Mouse (Mus musculus): ENCODE results near the gene Tbc1d8. TPM values are rescaled to one million over a fixed set of nuclear protein-coding genes. Genes with fewer than 3 reads are reported as not detected.

The Tbc1d8 gene
- polyA plus RNA-seq, 1 experiment = 5.8 TPM

GRCm38 (mm10) chr1:39410085-39410821 is 68.3 kb downstream of the Tbc1d8 start:
- Histone ChIP-seq H3ac (ENCODE audit: control insufficient read depth, insufficient read length) (no peak overlapping the region), H3K4me3 (no peak overlapping the region), H3K4me2 (ENCODE audit: low read depth) (no peak overlapping the region), H3K79me2 (ENCODE audit: control insufficient read depth, insufficient read depth) (no peaks in the 10 kb centered on the region), H3K27me3 (ENCODE audit: control insufficient read depth, insufficient read depth, insufficient read length) (peaks cover 8% of the 10 kb centered on the region), H3K36me3 (ENCODE audit: control insufficient read depth, insufficient read depth) (no peaks in the 10 kb centered on the region)
- TF ChIP-seq E2F4 (IDR thresholded peaks at IDR 0.05; ENCODE audit: insufficient read depth) (no peak), POLR2AphosphoS2 (IDR thresholded peaks at IDR 0.05; ENCODE audit: insufficient read length, low read depth) (no peak), POLR2A (IDR thresholded peaks at IDR 0.05; ENCODE audit: insufficient read length, low read depth) (no peak), REST (IDR thresholded peaks at IDR 0.05; ENCODE audit: insufficient read depth, insufficient read length) (no peak), TCF12 (IDR thresholded peaks at IDR 0.05; ENCODE audit: insufficient read depth, poor library complexity, severe bottlenecking) (no peak), MYOD1 (IDR thresholded peaks at IDR 0.05; ENCODE audit: control insufficient read depth in 1 of 3, insufficient read length in 2 of 3, low read depth in 2 of 3) (no peak)

- Histone ChIP-seq H3K4me2 (ENCODE audit: low read depth) (no peak overlapping the region), H3K4me3 (no peak overlapping the region), H3ac (ENCODE audit: control insufficient read depth, insufficient read length) (no peak overlapping the region), H3K36me3 (ENCODE audit: control insufficient read depth, insufficient read depth) (no peaks in the 10 kb centered on the region), H3K79me2 (ENCODE audit: control insufficient read depth, insufficient read depth) (no peaks in the 10 kb centered on the region), H3K27me3 (ENCODE audit: control insufficient read depth, insufficient read depth, insufficient read length) (peaks cover 13% of the 10 kb centered on the region)
- TF ChIP-seq POLR2AphosphoS2 (IDR thresholded peaks at IDR 0.05; ENCODE audit: insufficient read length, low read depth) = no peak
- no peak for TF ChIP-seq REST (IDR thresholded peaks at IDR 0.05; ENCODE audit: insufficient read depth, insufficient read length)
- TF ChIP-seq USF1 (IDR thresholded peaks at IDR 0.05; ENCODE audit: low read depth) = no peak
- TF ChIP-seq SRF (IDR thresholded peaks at IDR 0.05; ENCODE audit: control insufficient read depth, insufficient read length, low read depth) = no peak
- TF ChIP-seq MYOD1 (IDR thresholded peaks at IDR 0.05; ENCODE audit: control insufficient read depth in 1 of 3, insufficient read length in 2 of 3, low read depth in 2 of 3) = no peak
Observed at GRCm38 (mm10) chr1:39408668-39409067, 69.9 kb downstream of the Tbc1d8 start.

GRCm38 (mm10) chr1:39408123-39408522 is 70.4 kb downstream of the Tbc1d8 start:
- no peak for TF ChIP-seq SRF (IDR thresholded peaks at IDR 0.05; ENCODE audit: control insufficient read depth, insufficient read length, low read depth)
- no peak for TF ChIP-seq POLR2A (IDR thresholded peaks at IDR 0.05; ENCODE audit: insufficient read length, low read depth)
- no peak for TF ChIP-seq MYOD1 (IDR thresholded peaks at IDR 0.05; ENCODE audit: control insufficient read depth in 1 of 3, insufficient read length in 2 of 3, low read depth in 2 of 3)
- TF ChIP-seq CEBPB (IDR thresholded peaks at IDR 0.05; ENCODE audit: insufficient read depth, poor library complexity, severe bottlenecking) = no peak
- no peak for TF ChIP-seq TCF12 (IDR thresholded peaks at IDR 0.05; ENCODE audit: insufficient read depth, poor library complexity, severe bottlenecking)
- TF ChIP-seq USF1 (IDR thresholded peaks at IDR 0.05; ENCODE audit: low read depth) = no peak
- no peak for TF ChIP-seq TCF3 (IDR thresholded peaks at IDR 0.05; ENCODE audit: insufficient read length, low read depth)
- TF ChIP-seq MAX (IDR thresholded peaks at IDR 0.05; ENCODE audit: low read depth) = no peak
- H3ac ChIP-seq (ENCODE audit: control insufficient read depth, insufficient read length) = no peak overlapping the region

GRCm38 (mm10) chr1:39407108-39407507 is 71.4 kb downstream of the Tbc1d8 start:
- Histone ChIP-seq H3K4me2 (ENCODE audit: low read depth) (no peak overlapping the region), H3ac (ENCODE audit: control insufficient read depth, insufficient read length) (no peak overlapping the region), H3K79me2 (ENCODE audit: control insufficient read depth, insufficient read depth) (no peaks in the 10 kb centered on the region), H3K4me3 (no peak overlapping the region), H3K27me3 (ENCODE audit: control insufficient read depth, insufficient read depth, insufficient read length) (peaks cover 20% of the 10 kb centered on the region), H3K36me3 (ENCODE audit: control insufficient read depth, insufficient read depth) (no peaks in the 10 kb centered on the region)
- TF ChIP-seq REST (IDR thresholded peaks at IDR 0.05; ENCODE audit: insufficient read depth, insufficient read length) (no peak), TCF12 (IDR thresholded peaks at IDR 0.05; ENCODE audit: insufficient read depth, poor library complexity, severe bottlenecking) (no peak), CEBPB (IDR thresholded peaks at IDR 0.05; ENCODE audit: insufficient read depth, poor library complexity, severe bottlenecking) (no peak), SRF (IDR thresholded peaks at IDR 0.05; ENCODE audit: control insufficient read depth, insufficient read length, low read depth) (no peak), MYOG (IDR thresholded peaks at IDR 0.05; ENCODE audit: control insufficient read depth in 1 of 3, insufficient read depth in 1 of 3, insufficient read length in 2 of 3, low read depth in 2 of 3) (no peak), E2F4 (IDR thresholded peaks at IDR 0.05; ENCODE audit: insufficient read depth) (no peak), USF1 (IDR thresholded peaks at IDR 0.05; ENCODE audit: low read depth) (no peak), POLR2AphosphoS2 (IDR thresholded peaks at IDR 0.05; ENCODE audit: insufficient read length, low read depth) (no peak), MYOD1 (IDR thresholded peaks at IDR 0.05; ENCODE audit: control insufficient read depth in 1 of 3, insufficient read length in 2 of 3, low read depth in 2 of 3) (no peak), POLR2A (IDR thresholded peaks at IDR 0.05; ENCODE audit: insufficient read length, low read depth) (no peak), TCF3 (IDR thresholded peaks at IDR 0.05; ENCODE audit: insufficient read length, low read depth) (no peak), MAX (IDR thresholded peaks at IDR 0.05; ENCODE audit: low read depth) (no peak)

More at GRCm38 (mm10) chr1:39408123-39408522, 70.4 kb downstream of the Tbc1d8 start:
- no peaks in the 10 kb centered on the region for H3K79me2 ChIP-seq (ENCODE audit: control insufficient read depth, insufficient read depth)
- H3K27me3 ChIP-seq (ENCODE audit: control insufficient read depth, insufficient read depth, insufficient read length) = peaks cover 13% of the 10 kb centered on the region
- no peaks in the 10 kb centered on the region for H3K36me3 ChIP-seq (ENCODE audit: control insufficient read depth, insufficient read depth)
- no peak overlapping the region for H3K4me3 ChIP-seq
- H3K4me2 ChIP-seq (ENCODE audit: low read depth) = no peak overlapping the region

- no peaks in the 10 kb centered on the region for H3K79me2 ChIP-seq (ENCODE audit: control insufficient read depth, insufficient read depth)
- no peak overlapping the region for H3ac ChIP-seq (ENCODE audit: control insufficient read depth, insufficient read length)
- no peak for TF ChIP-seq TCF12 (IDR thresholded peaks at IDR 0.05; ENCODE audit: insufficient read depth, poor library complexity, severe bottlenecking)
- no peak for TF ChIP-seq USF1 (IDR thresholded peaks at IDR 0.05; ENCODE audit: low read depth)
- TF ChIP-seq MYOG (IDR thresholded peaks at IDR 0.05; ENCODE audit: control insufficient read depth in 1 of 3, insufficient read depth in 1 of 3, insufficient read length in 2 of 3, low read depth in 2 of 3) = no peak
- no peak for TF ChIP-seq SRF (IDR thresholded peaks at IDR 0.05; ENCODE audit: control insufficient read depth, insufficient read length, low read depth)
- TF ChIP-seq TCF3 (IDR thresholded peaks at IDR 0.05; ENCODE audit: insufficient read length, low read depth) = no peak
- no peak for TF ChIP-seq POLR2AphosphoS2 (IDR thresholded peaks at IDR 0.05; ENCODE audit: insufficient read length, low read depth)
- no peak for TF ChIP-seq E2F4 (IDR thresholded peaks at IDR 0.05; ENCODE audit: insufficient read depth)
- no peak for TF ChIP-seq CEBPB (IDR thresholded peaks at IDR 0.05; ENCODE audit: insufficient read depth, poor library complexity, severe bottlenecking)
- TF ChIP-seq MAX (IDR thresholded peaks at IDR 0.05; ENCODE audit: low read depth) = no peak
- no peak for TF ChIP-seq POLR2A (IDR thresholded peaks at IDR 0.05; ENCODE audit: insufficient read length, low read depth)
- no peak overlapping the region for H3K4me3 ChIP-seq
- peaks cover 12% of the 10 kb centered on the region for H3K27me3 ChIP-seq (ENCODE audit: control insufficient read depth, insufficient read depth, insufficient read length)
- H3K36me3 ChIP-seq (ENCODE audit: control insufficient read depth, insufficient read depth) = no peaks in the 10 kb centered on the region
- no peak overlapping the region for H3K4me2 ChIP-seq (ENCODE audit: low read depth)
Observed at GRCm38 (mm10) chr1:39400173-39400572, 78.4 kb downstream of the Tbc1d8 start.

All from myocyte (in vitro differentiated cells).